In the genomic region with DNA sequence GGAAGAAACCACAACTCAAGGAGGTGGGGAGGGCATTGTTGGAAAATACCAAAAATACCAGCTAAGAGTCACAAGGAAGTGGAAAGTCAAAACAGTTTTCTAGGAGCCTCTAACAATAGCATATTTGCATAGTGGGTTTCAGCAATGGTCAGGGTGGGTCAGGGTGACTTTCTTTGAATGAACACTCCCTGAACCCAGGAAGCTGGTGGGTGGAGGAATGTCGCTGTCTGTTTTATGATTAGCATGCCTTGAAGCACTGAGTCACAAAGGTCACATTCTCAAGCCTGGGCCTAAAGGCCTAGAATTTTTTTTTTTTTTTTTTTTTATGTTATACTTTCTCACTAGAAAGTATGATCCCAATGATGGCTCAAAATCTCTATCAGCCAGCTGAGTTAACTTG, we compare ENCODE assay signal across 1 mouse cellular context. TPM values are rescaled to one million over a fixed set of nuclear protein-coding genes. Genes with fewer than 3 reads are reported as not detected.
"Had no signal": no experiment of that assay in that cellular context is flagged by ENCODE, and none has a peak within 500 bp of the region (broad histone marks: within the 10 kb centered on the region; RNA-seq: fewer than 3 reads in every experiment).

No protein-coding gene starts in this region.

RNA-seq across cellular contexts. Expression of a gene that starts 20.1 kb away (rescaled TPM):
- total RNA-seq: neutrophil, adult 5-6 weeks had no signal
